Mouse (Mus musculus) intestine, embryonic 15.5 days (tissue): ENCODE data around the gene Gtf2h4. TPM values are rescaled to one million over a fixed set of nuclear protein-coding genes. Genes with fewer than 3 reads are reported as not detected.

Source experiments
- ATAC-seq: fragments of 200-750 bp; cut with Nextera tagmentation; 2 replicates; pipeline ENCODE4 v1.8.0; 2017; ENCODE audit warnings: moderate TSS enrichment, moderate library complexity
- H3K27ac ChIP-seq: fragments of 300-500 bp; sonication (generic); 2 replicates; pipeline ENCODE4 v1.5.1; 2015; ENCODE audit warnings: mild to moderate bottlenecking, inconsistent platforms
- H3K27me3 ChIP-seq: fragments of 300-500 bp; sonication (generic); replicated peaks from 2 replicates; pipeline ENCODE4 v1.6.1; 2015; ENCODE audit warnings: inconsistent platforms
- H3K36me3 ChIP-seq: fragments of 300-500 bp; sonication (generic); 2 replicates; pipeline ENCODE4 v1.6.1; 2015; ENCODE audit warnings: inconsistent platforms
- H3K4me1 ChIP-seq: fragments of 300-500 bp; sonication (generic); replicated peaks from 2 replicates; pipeline ENCODE4 v1.6.1; 2015; ENCODE audit warnings: inconsistent platforms
- H3K4me2 ChIP-seq: fragments of 300-500 bp; sonication (generic); replicated peaks from 2 replicates; pipeline ENCODE4 v1.6.1; 2015; ENCODE audit warnings: mild to moderate bottlenecking, inconsistent platforms
- H3K4me3 ChIP-seq: fragments of 300-500 bp; sonication (generic); replicated peaks from 2 replicates; pipeline ENCODE4 v1.5.1; 2015; ENCODE audit warnings: inconsistent platforms
- H3K9ac ChIP-seq: fragments of 300-500 bp; sonication (generic); 2 replicates; pipeline ENCODE4 v1.6.1; 2015; ENCODE audit warnings: inconsistent platforms
- H3K9me3 ChIP-seq: fragments of 300-500 bp; sonication (generic); 2 replicates; pipeline ENCODE4 v1.6.1; 2016; ENCODE audit warnings: inconsistent platforms
- WGBS: fragments of 180-500 bp; shearing (Covaris S2); methylation state at CpG from one replicate; pipeline ENCODE4 v1.1.7; 2015; 5-methylcytosine and 5-hydroxymethylcytosine counted together
- polyA plus RNA-seq: library from polyadenylated mRNA; unstranded; fragments of >200 nt; fragmentation: Nextera tagmentation; extraction: Ambion mirVana; gene quantifications from 2 replicates; pipeline ENCODE4 v1.2.1, GENCODE M21; 2015

The Gtf2h4 gene
- polyA plus RNA-seq, 1 experiment from 2014 or later: 43.8 TPM

DNA sequence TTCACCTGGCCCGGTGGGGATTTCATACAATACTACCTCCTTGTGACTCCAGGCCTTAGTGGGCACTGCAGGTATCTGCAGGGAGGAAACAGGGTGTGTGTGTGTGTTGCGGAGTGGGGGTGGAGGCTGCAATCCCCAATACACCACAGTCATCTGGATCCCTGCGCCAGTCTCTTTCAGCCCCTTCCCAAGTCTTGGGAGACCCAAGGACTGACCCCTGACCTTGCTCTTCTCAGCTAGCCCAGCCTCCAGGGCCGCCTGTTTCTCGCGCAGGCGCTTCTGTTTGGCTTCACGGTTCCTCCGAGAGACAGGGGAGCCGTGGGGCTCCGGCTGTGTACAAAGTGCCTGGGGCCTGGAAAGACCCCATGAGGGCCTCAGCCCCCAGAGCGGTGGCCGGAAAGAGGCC is 6.7 kb downstream of the Gtf2h4 start:
- 5% methylated on average over 13 of the region's 13 CpGs for WGBS
- peak overlapping the region; percentile 83 for H3K9ac ChIP-seq
- H3K9me3 ChIP-seq: no peaks in the 10 kb centered on the region
- H3K4me2 ChIP-seq: peak overlapping the region; percentile 94
- peak overlapping the region; percentile 82 for H3K27ac ChIP-seq
- ATAC-seq: peak; percentile 60
- H3K4me1 ChIP-seq: peaks cover 7% of the 10 kb centered on the region; the same call in 1 of the 2 replicates
- no peaks in the 10 kb centered on the region for H3K27me3 ChIP-seq
- peak overlapping the region; percentile 72 for H3K4me3 ChIP-seq
- H3K36me3 ChIP-seq: peaks cover 18% of the 10 kb centered on the region

DNA sequence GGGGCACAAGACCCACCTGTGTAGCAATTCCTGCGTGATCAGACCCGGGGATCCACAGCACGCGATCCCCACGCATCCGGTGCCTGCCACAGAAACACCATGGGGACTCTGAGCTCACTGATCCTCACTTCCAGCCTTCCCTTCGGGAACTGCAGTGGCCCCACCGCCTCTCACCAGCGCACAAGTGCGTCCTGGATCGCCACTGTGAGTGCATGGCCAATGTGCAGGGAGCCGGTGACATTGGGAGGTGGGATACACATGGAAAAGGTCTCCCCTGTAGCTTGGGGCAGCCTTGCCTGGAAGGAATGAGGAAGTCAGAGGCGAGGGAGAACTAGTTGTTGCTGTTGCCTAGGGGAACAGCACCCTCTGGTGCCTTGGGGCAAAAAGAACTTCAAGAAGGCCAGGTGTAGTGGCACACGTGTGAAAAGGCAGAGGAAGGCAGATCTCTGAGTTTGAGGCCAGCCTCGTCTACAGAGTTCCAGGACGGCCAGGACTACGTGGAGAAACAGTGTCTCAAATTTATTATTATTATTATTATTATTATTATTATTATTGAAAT is 7.5 kb downstream of the Gtf2h4 start:
- Histone ChIP-seq H3K9me3 (no peaks in the 10 kb centered on the region), H3K27ac (no peak overlapping the region), H3K9ac (no peak overlapping the region; the same call in 1 of the 2 replicates), H3K4me2 (peak overlapping the region; percentile 94; the same call in 1 of the 2 replicates), H3K4me1 (peaks cover 7% of the 10 kb centered on the region; the same call in 1 of the 2 replicates), H3K4me3 (no peak overlapping the region), H3K27me3 (no peaks in the 10 kb centered on the region), H3K36me3 (peaks cover 23% of the 10 kb centered on the region)
- 74% methylated on average over 17 of the region's 17 CpGs for WGBS
- peak; percentile 49 for ATAC-seq

DNA sequence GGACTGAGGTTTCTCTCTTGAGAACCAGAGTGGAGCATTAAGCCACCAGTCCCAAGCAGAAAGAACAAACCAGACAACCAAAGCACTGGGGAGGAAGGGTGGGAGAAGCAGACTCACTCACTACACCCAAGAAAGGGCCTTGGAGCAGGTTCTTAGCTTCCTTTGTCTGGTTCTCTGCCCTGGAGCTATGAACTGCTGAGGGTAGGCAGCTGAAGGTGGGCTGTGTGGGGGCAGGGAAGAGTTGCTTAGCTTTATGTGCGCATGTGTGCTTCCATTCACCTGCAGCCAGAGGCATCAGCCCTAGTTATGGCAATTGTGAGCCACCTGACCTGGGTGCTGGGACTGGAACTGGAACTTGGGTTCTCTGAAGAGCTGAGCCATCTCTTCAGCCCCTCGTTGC is 20.5 kb downstream of the Gtf2h4 start:
- H3K4me1 ChIP-seq: peaks cover 12% of the 10 kb centered on the region
- no peak overlapping the region for H3K27ac ChIP-seq
- no peak overlapping the region for H3K4me3 ChIP-seq
- H3K9me3 ChIP-seq: no peaks in the 10 kb centered on the region
- H3K9ac ChIP-seq: no peak overlapping the region
- WGBS: 81% methylated on average over 2 of the region's 2 CpGs
- H3K36me3 ChIP-seq: peaks cover 22% of the 10 kb centered on the region
- no peaks in the 10 kb centered on the region for H3K27me3 ChIP-seq
- ATAC-seq: no peak
- H3K4me2 ChIP-seq: no peak overlapping the region

DNA sequence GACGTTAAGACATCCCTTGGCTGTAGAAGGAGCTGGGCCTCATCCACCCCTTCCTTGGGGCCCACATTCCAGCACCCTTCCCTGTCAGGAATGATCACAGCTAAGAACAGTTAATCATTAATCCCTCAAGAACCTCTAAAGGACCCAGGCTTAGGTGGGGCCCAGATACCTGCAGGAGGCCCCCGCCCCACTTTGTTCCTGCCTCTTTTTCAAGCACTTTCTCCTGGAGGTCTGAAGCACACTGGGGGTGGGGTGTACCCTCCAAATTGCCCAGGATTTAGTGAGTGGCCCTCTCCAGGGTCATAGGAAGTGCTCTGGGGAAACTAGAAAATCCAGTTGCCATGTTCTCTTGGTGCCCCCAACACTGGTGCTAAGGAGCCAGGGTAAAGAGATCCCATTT is 24.1 kb downstream of the Gtf2h4 start:
- Histone ChIP-seq H3K4me1 (peaks cover 12% of the 10 kb centered on the region), H3K9ac (no peak overlapping the region), H3K27ac (peak overlapping the region; percentile 56; the same call in 1 of the 2 replicates), H3K4me3 (no peak overlapping the region), H3K4me2 (peak overlapping the region; percentile 5), H3K27me3 (no peaks in the 10 kb centered on the region), H3K36me3 (no peaks in the 10 kb centered on the region), H3K9me3 (no peaks in the 10 kb centered on the region)
- peak; percentile 95 for ATAC-seq
- 58% methylated on average over 2 of the region's 2 CpGs for WGBS

DNA sequence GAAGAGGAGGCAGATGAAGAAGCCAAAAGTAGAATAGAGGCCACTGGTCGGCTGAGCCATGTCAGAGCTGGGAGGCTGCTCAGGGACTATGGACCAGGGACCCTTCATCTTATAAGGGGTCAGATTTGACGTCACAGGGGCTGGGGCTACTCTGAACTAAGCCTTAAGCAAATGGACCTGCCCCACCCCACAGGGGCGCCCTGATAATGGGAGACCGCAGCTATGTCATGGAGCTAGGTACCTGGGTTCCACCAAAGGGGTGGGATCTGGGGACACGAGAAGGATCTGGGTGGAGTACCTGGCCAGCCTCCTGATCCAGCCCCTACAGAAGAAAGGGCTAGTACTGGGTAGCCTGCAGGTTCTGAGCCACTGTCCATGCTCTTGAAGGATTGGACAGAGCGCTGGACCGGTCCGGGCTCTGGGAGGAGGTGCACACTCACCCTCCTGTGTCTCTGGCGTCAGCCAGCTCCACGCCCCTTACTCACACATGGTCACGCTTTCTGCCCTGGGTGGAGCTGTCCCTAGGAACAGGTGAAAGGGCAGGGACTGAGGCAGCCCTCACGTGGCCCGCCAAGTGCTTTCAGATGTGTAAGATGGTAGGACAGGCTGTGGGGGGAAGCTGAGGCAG is 29.8 kb downstream of the Gtf2h4 start, which contains the start of gene Mucl3:
Gene Mucl3 (minus strand): TSS at position 87 of the 628 bp plus-strand sequence.
- H3K4me3 ChIP-seq: no peak within 1 kb of the TSS
- H3K36me3 ChIP-seq: no peaks in the 10 kb centered on the region
- H3K9me3 ChIP-seq: no peaks in the 10 kb centered on the region
- peak; percentile 42; the same call in 1 of the 2 replicates for ATAC-seq
- 0 out of 2 replicates have a peak, but pooled peaks cover 5% of the 10 kb centered on the region for H3K4me1 ChIP-seq
- no peak within 1 kb of the TSS for H3K27ac ChIP-seq
- no peak within 1 kb of the TSS; the same call in 1 of the 2 replicates for H3K4me2 ChIP-seq
- WGBS: 62% methylated on average over 13 of the region's 13 CpGs
- no peaks in the 10 kb centered on the region for H3K27me3 ChIP-seq
- H3K9ac ChIP-seq: no peak within 1 kb of the TSS

DNA sequence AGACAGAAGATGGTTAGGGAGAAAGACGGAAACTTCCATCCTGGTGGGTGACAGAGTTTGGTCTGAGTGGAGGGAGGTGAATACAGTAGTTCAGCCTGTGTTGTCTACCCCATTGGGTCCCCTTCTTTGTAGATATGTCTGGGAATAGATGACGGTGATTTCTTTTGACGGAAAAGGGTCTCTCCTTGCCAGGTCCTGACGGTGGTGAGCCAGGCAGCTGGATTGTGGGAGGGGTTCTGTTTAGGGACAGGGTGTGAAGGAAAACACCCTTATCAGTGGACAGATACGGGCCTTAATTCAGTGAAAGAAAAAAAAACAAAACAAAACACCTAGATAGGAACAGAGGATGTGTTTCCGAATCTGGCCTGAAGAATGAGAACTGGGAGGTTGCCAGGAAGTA is 34.2 kb downstream of the Gtf2h4 start:
- H3K4me3 ChIP-seq: no peak overlapping the region
- 61% methylated on average over 6 of the region's 6 CpGs for WGBS
- H3K27ac ChIP-seq: peak overlapping the region; percentile 51; the same call in 1 of the 2 replicates
- H3K4me1 ChIP-seq: 0 out of 2 replicates have a peak, but pooled peaks cover 5% of the 10 kb centered on the region
- H3K36me3 ChIP-seq: no peaks in the 10 kb centered on the region
- H3K4me2 ChIP-seq: peak overlapping the region; percentile 17; the same call in 1 of the 2 replicates
- H3K9me3 ChIP-seq: no peaks in the 10 kb centered on the region
- no peak overlapping the region for H3K9ac ChIP-seq
- no peaks in the 10 kb centered on the region for H3K27me3 ChIP-seq
- no peak for ATAC-seq

DNA sequence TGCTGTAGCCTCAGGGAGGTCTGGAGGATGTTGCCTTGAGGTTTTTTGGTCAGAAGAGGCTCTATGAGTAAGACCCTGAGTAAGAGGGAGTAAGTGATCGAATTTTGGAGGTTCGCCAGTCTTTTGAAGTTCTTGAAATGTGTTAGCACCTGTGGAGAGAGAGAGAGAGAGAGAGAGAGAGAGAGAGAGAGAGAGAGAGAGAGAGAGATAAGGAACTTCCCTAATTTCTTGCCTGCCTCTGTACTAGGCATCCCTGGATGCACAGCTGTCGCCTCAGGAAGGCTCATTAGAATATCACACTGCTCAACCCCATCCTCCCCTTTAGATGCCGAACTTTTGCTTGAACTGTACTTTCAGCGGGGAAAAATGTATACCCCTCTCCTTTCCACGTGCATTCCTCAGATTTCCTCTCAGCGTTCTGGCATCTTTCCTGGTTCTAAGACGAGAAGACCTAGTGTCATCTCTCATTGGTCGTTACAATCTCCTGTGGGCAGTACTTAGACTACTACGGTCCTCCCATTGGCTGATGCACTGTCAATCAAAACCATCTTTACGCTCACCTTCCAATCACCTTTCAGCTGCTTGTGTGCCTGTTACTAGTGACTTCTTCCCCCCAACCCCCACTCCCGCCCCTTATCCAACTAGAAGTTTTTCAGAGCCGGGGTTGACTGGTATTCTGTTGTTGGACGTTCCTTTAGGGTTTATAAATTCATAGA is 34.9 kb downstream of the Gtf2h4 start:
- peak overlapping the region; percentile 40 for H3K4me2 ChIP-seq
- no peaks in the 10 kb centered on the region for H3K27me3 ChIP-seq
- H3K36me3 ChIP-seq: no peaks in the 10 kb centered on the region
- no peaks in the 10 kb centered on the region for H3K9me3 ChIP-seq
- H3K27ac ChIP-seq: 0 out of 2 replicates have a peak overlapping the region, but pooled peaks have one; percentile 51
- no peaks in the 10 kb centered on the region for H3K4me1 ChIP-seq
- no peak overlapping the region for H3K4me3 ChIP-seq
- 23% methylated on average over 14 of the region's 14 CpGs for WGBS
- H3K9ac ChIP-seq: no peak overlapping the region
- ATAC-seq: peak; percentile 87

DNA sequence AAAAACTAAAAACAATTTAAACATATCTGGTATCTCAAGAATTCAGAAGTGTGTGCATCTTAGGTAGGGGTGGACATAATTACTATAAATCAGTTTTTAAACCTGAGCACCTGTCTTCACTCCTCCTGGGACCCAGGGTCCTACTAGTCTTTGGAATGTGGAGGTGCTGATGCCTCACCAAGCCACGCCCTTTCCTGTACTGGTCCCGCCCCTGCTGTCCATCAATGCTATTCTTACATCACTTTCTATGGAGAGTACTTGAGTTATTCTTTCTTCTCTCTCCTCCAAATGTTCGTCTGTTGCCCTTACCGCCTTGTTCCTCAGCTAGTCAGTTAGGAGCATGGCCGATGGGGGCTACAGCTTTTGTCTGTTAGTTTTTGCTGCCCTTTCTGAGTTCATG is 37.2 kb downstream of the Gtf2h4 start:
- Histone ChIP-seq H3K27me3 (no peaks in the 10 kb centered on the region), H3K27ac (no peak overlapping the region), H3K36me3 (no peaks in the 10 kb centered on the region), H3K4me2 (no peak overlapping the region), H3K4me1 (no peaks in the 10 kb centered on the region), H3K4me3 (no peak overlapping the region), H3K9ac (no peak overlapping the region), H3K9me3 (no peaks in the 10 kb centered on the region)
- ATAC-seq: 0 out of 2 replicates have a peak, but pooled peaks have one; percentile 19
- 39% methylated on average over 5 of the region's 5 CpGs for WGBS

DNA sequence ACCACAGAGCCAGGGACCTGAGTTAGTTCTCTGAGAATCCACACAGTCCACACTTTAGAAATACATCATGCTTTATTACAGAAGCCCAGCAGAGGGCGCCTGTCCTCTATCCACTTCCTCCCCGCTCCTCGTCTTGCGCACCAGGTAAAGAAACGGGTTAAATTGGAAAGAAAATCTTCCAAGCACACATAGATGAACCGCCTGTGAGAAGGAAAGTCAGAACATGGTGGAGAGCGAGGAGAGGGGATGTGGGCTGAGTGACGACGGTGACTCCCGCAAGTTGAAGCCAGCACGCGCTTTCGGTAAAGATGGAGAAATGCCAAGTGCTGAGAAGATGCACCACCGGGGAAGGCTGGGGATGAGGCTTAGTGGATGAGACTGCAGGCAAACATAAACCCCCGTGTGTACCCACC is 37.8 kb downstream of the Gtf2h4 start:
- Histone ChIP-seq H3K27me3 (no peaks in the 10 kb centered on the region), H3K36me3 (no peaks in the 10 kb centered on the region), H3K4me3 (peak overlapping the region; percentile 33), H3K27ac (no peak overlapping the region), H3K4me2 (peak overlapping the region; percentile 64), H3K9ac (no peak overlapping the region), H3K9me3 (no peaks in the 10 kb centered on the region), H3K4me1 (no peaks in the 10 kb centered on the region)
- WGBS: under 1% methylated on average over 15 of the region's 15 CpGs
- ATAC-seq: peak; percentile 52

DNA sequence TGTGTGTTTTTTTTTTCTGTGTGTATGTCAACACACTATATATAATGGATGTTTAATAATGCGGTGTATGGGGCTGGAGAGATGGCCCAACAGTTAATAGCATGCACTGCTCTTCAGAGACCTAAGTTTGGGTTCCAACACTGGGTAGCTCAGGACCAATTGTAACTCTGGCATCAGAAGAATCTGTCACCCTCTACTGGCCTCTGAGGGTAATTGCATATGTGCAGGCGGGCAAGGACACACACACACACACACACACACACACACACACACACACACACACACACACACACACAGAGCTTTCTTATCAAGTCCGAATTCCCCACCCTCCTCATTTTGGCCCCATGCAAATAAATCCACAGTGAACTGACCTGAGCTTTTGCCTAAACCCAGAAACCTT is 38.3 kb downstream of the Gtf2h4 start:
- no peak for ATAC-seq
- WGBS: 78% methylated on average over 3 of the region's 3 CpGs
- no peak overlapping the region; the same call in 1 of the 2 replicates for H3K4me2 ChIP-seq
- H3K36me3 ChIP-seq: no peaks in the 10 kb centered on the region
- no peaks in the 10 kb centered on the region for H3K4me1 ChIP-seq
- H3K27ac ChIP-seq: no peak overlapping the region
- H3K27me3 ChIP-seq: no peaks in the 10 kb centered on the region
- no peak overlapping the region for H3K9ac ChIP-seq
- H3K4me3 ChIP-seq: no peak overlapping the region
- H3K9me3 ChIP-seq: no peaks in the 10 kb centered on the region

DNA sequence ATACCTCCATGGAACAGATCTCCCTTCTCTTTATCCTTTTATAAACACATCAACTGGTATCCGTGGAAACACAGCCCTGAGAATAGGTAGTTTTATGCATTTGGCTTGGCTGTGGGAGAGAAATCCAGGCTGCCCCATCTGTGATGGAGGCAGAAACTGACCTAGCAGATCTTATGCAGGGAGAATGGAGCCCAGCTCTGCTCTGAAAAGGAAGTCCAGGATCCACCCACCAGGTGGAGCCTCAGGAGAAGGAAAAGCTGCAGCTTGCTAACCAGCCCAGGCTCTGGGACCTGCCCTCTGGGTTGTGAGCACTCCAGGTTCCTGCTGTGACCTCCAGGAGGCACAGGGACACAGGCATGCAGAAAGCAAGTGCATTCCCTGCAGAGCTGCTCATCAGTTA is 39.5 kb downstream of the Gtf2h4 start:
- Histone ChIP-seq H3K9ac (no peak overlapping the region), H3K9me3 (no peaks in the 10 kb centered on the region), H3K4me3 (no peak overlapping the region), H3K36me3 (no peaks in the 10 kb centered on the region), H3K4me1 (no peaks in the 10 kb centered on the region), H3K27me3 (no peaks in the 10 kb centered on the region), H3K4me2 (no peak overlapping the region), H3K27ac (no peak overlapping the region)
- WGBS: 0% methylated on average over 1 of the region's 1 CpGs
- ATAC-seq: peak; percentile 61

DNA sequence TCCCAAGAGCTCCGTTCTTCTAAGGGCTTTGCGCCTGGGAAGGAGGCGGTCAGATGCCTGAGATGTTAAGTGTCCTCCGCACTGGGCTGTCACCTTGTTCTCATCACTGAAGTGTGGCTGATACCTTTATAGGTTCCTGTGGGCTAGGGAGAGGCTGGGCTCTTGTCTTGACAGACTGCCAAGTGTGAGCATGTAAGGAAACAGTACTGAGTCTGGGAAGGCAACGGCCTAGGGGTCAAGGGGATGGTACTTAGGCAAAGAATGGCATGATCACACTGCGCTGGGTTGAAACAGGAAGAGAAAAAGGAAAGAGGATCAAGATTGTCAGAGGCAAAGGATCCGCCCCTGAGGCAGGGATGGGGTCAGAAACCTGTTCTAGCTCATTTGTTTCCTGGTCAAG is 47.0 kb downstream of the Gtf2h4 start, which contains the start of gene Gm9573:
Gene Gm9573 (minus strand): TSS at position 101 of the 400 bp plus-strand sequence.
- 85% methylated on average over 7 of the region's 7 CpGs for WGBS

More for the DNA sequence above, 47.0 kb downstream of the Gtf2h4 start, which contains the start of gene Gm9573:
- Histone ChIP-seq H3K36me3 (no peaks in the 10 kb centered on the region), H3K9me3 (no peaks in the 10 kb centered on the region), H3K4me3 (no peak within 1 kb of the TSS), H3K27ac (no peak within 1 kb of the TSS), H3K4me1 (no peaks in the 10 kb centered on the region), H3K9ac (no peak within 1 kb of the TSS), H3K27me3 (no peaks in the 10 kb centered on the region), H3K4me2 (no peak within 1 kb of the TSS)
- ATAC-seq: no peak
